Mouse (Mus musculus) cerebellum, adult 2 months (tissue): ENCODE results near the gene Slc12a9. TPM values are rescaled to one million over a fixed set of nuclear protein-coding genes. Genes with fewer than 3 reads are reported as not detected.

Source experiments
- DNase-seq, 2 experiments: peaks; one replicate each; pipeline ENCODE4 v3.0.0; 2021
- H3K27ac ChIP-seq: fragments of 200-500 bp; 2 replicates; pipeline ENCODE4 v1.5.1; 2012; ENCODE audit warnings: low read length, control low read depth, inconsistent platforms; ENCODE audit not compliant: insufficient read depth
- H3K27me3 ChIP-seq: fragments of 200-500 bp; 2 replicates; pipeline ENCODE4 v1.6.1; 2012; ENCODE audit warnings: inconsistent platforms, mild to moderate bottlenecking, low read length, moderate library complexity; ENCODE audit not compliant: control insufficient read depth, insufficient read depth
- H3K4me1 ChIP-seq: fragments of 200-500 bp; 2 replicates; pipeline ENCODE4 v1.6.1; 2011; ENCODE audit warnings: low read length; ENCODE audit not compliant: control insufficient read depth, insufficient read depth
- H3K4me3 ChIP-seq: fragments of 200-500 bp; replicated peaks from 2 replicates; pipeline ENCODE3; 2011; ENCODE audit warnings: mild to moderate bottlenecking, low read depth, low read length, control low read depth; ENCODE audit not compliant: insufficient read depth
- CTCF ChIP-seq: fragments of 200-500 bp; IDR thresholded peaks from 2 replicates; pipeline ENCODE4 v1.5.1; 2011; ENCODE audit warnings: low read depth, mild to moderate bottlenecking, control low read depth, low read length, moderate library complexity, borderline replicate concordance; ENCODE audit not compliant: insufficient read depth
- POLR2A ChIP-seq: fragments of 200-500 bp; IDR thresholded peaks from 2 replicates; pipeline ENCODE4 v1.6.1; 2011; ENCODE audit warnings: low read length, control low read depth, borderline replicate concordance; ENCODE audit not compliant: insufficient read depth
- WGBS: fragments of 180-500 bp; shearing (Covaris S2); methylation state at CpG from one replicate; pipeline ENCODE4 v1.1.7; 2018; 5-methylcytosine and 5-hydroxymethylcytosine counted together
- polyA plus RNA-seq: library from polyadenylated mRNA; depleted of rRNA; stranded (reverse); fragments of >200 nt; gene quantifications from 2 replicates; pipeline ENCODE4 v1.2.3, GENCODE M21; 2012

The Slc12a9 gene
- polyA plus RNA-seq, 1 experiment, result 31.0 TPM

GRCm38 (mm10) chr5:137350205-137351057, 17.0 kb upstream of the Slc12a9 start:
- Histone ChIP-seq H3K4me3 (no peak overlapping the region), H3K27me3 (no peaks in the 10 kb centered on the region; the same call in 1 of the 2 replicates), H3K4me1 (no peaks in the 10 kb centered on the region), H3K27ac (no peak overlapping the region)
- WGBS, result under 1% methylated on average over 55 of the region's 55 CpGs
- no peak for DNase-seq
- TF ChIP-seq POLR2A (no peak), CTCF (no peak)

GRCm38 (mm10) chr5:137349384-137350204, 16.2 kb upstream of the Slc12a9 start, which contains the start of gene Ephb4:
Gene Ephb4 (plus strand): TSS chr5:137350109.
- no peak within 1 kb of the TSS for H3K27ac ChIP-seq
- H3K4me1 ChIP-seq, result no peaks in the 10 kb centered on the region
- WGBS, result 4% methylated on average over 32 of the region's 32 CpGs
- H3K27me3 ChIP-seq, result no peaks in the 10 kb centered on the region; the same call in 1 of the 2 replicates
- TF ChIP-seq POLR2A, result no peak
- no peak for TF ChIP-seq CTCF
- H3K4me3 ChIP-seq, result peak within 1 kb of the TSS; percentile 14
- peak; percentile 25 to 54 for DNase-seq

- H3K4me1 ChIP-seq, result no peaks in the 10 kb centered on the region
- no peak for TF ChIP-seq CTCF
- TF ChIP-seq POLR2A, result no peak
- DNase-seq, result no peak
- no peak overlapping the region for H3K4me3 ChIP-seq
- no peak overlapping the region for H3K27ac ChIP-seq
- 2% methylated on average over 33 of the region's 33 CpGs for WGBS
- no peaks in the 10 kb centered on the region; the same call in 1 of the 2 replicates for H3K27me3 ChIP-seq
Measured at GRCm38 (mm10) chr5:137348482-137349383, 15.3 kb upstream of the Slc12a9 start.

- H3K27ac ChIP-seq, result no peak overlapping the region
- 47% methylated on average over 7 of the region's 7 CpGs for WGBS
- H3K4me1 ChIP-seq, result no peaks in the 10 kb centered on the region
- DNase-seq, result no peak
- no peaks in the 10 kb centered on the region; the same call in 1 of the 2 replicates for H3K27me3 ChIP-seq
- TF ChIP-seq CTCF (no peak), POLR2A (no peak)
- H3K4me3 ChIP-seq, result no peak overlapping the region
Measured at GRCm38 (mm10) chr5:137347856-137348255, 14.5 kb upstream of the Slc12a9 start.

- DNase-seq, result no peak
- 83% methylated on average over 4 of the region's 4 CpGs for WGBS
- TF ChIP-seq POLR2A, result no peak
Measured at GRCm38 (mm10) chr5:137346983-137347382, 13.6 kb upstream of the Slc12a9 start.

GRCm38 (mm10) chr5:137346388-137346787, 13.0 kb upstream of the Slc12a9 start:
- H3K27ac ChIP-seq, result no peak overlapping the region
- H3K4me3 ChIP-seq, result no peak overlapping the region
- DNase-seq, result no peak
- no peaks in the 10 kb centered on the region; the same call in 1 of the 2 replicates for H3K27me3 ChIP-seq
- 98% methylated on average over 1 of the region's 1 CpGs for WGBS
- H3K4me1 ChIP-seq, result no peaks in the 10 kb centered on the region
- no peak for TF ChIP-seq POLR2A
- no peak for TF ChIP-seq CTCF

More at GRCm38 (mm10) chr5:137346983-137347382, 13.6 kb upstream of the Slc12a9 start:
- no peak overlapping the region for H3K27ac ChIP-seq
- no peaks in the 10 kb centered on the region; the same call in 1 of the 2 replicates for H3K27me3 ChIP-seq
- H3K4me1 ChIP-seq, result no peaks in the 10 kb centered on the region
- no peak overlapping the region for H3K4me3 ChIP-seq

GRCm38 (mm10) chr5:137345821-137346220, 12.4 kb upstream of the Slc12a9 start:
- no peak overlapping the region for H3K27ac ChIP-seq
- TF ChIP-seq CTCF (no peak), POLR2A (no peak)
- H3K4me3 ChIP-seq, result no peak overlapping the region
- no peaks in the 10 kb centered on the region for H3K4me1 ChIP-seq
- 21% methylated on average over 9 of the region's 9 CpGs for WGBS
- no peak for DNase-seq
- H3K27me3 ChIP-seq, result no peaks in the 10 kb centered on the region; the same call in 1 of the 2 replicates
